Mouse (Mus musculus) ES-E14 (cell line): ENCODE measurements around the gene Cox18. TPM values are rescaled to one million over a fixed set of nuclear protein-coding genes. Genes with fewer than 3 reads are reported as not detected.
"Not testable (repeated sequence)": the region's sequence is repeated elsewhere in the genome, so short reads cannot be mapped to it uniquely, and the experiment has no call there.

Experiments used
- DNase-seq: peaks from one replicate; pipeline ENCODE4 v3.0.0-alpha.2; 2013; ENCODE audit warnings: low read depth, low spot score
- H3K27ac ChIP-seq: 2 replicates; pipeline ENCODE4 v1.5.1; 2012; ENCODE audit warnings: low read depth, mild to moderate bottlenecking, low read length, moderate library complexity, mixed read lengths; ENCODE audit not compliant: poor library complexity, insufficient read depth, severe bottlenecking
- H3K36me3 ChIP-seq: 2 replicates; pipeline ENCODE4 v1.6.1; 2012; ENCODE audit warnings: mild to moderate bottlenecking, low read length, moderate library complexity, mixed read lengths; ENCODE audit not compliant: control insufficient read depth, poor library complexity, insufficient read depth, severe bottlenecking
- H3K4me1 ChIP-seq, 2 experiments: fragments of 150-350 bp in 1 of 2; sonication (generic) in 1 of 2; 2 replicates each; pipeline ENCODE4 v1.6.1; 2012; ENCODE audit warnings: low read length in 2 of 2, mild to moderate bottlenecking in 1 of 2, mixed read lengths in 1 of 2; ENCODE audit not compliant: control insufficient read depth in 2 of 2, insufficient read depth in 2 of 2, poor library complexity in 1 of 2
- H3K4me3 ChIP-seq, 2 experiments: fragments of 150-350 bp in 1 of 2; sonication (generic) in 1 of 2; 2 replicates each; pipeline ENCODE4 v1.5.1; 2012; ENCODE audit warnings: low read length in 2 of 2, low read depth in 1 of 2, mild to moderate bottlenecking in 1 of 2, mixed read lengths in 1 of 2; ENCODE audit not compliant: insufficient read depth in 1 of 2, poor library complexity in 1 of 2, severe bottlenecking in 1 of 2
- H3K9ac ChIP-seq: 2 replicates; pipeline ENCODE4 v1.6.1; 2012; ENCODE audit warnings: low read depth, mild to moderate bottlenecking, low read length, mixed read lengths; ENCODE audit not compliant: poor library complexity, insufficient read depth, severe bottlenecking
- H3K9me3 ChIP-seq: fragments of 150-350 bp; sonication (generic); 2 replicates; pipeline ENCODE4 v1.6.1; 2012; ENCODE audit warnings: low read depth, mild to moderate bottlenecking, low read length; ENCODE audit not compliant: control insufficient read depth, insufficient read depth
- CHD2 ChIP-seq: IDR thresholded peaks from 2 replicates; pipeline ENCODE4 v1.6.1; 2014; ENCODE audit warnings: mild to moderate bottlenecking, low read depth, low read length, inconsistent platforms
- HCFC1 ChIP-seq: IDR thresholded peaks from 2 replicates; pipeline ENCODE4 v1.6.1; 2012; ENCODE audit warnings: low read length, inconsistent platforms, borderline replicate concordance; ENCODE audit not compliant: insufficient read depth
- MAFK ChIP-seq: IDR thresholded peaks from 2 replicates; pipeline ENCODE4 v1.6.1; 2014; ENCODE audit warnings: mild to moderate bottlenecking, low read depth, low read length, inconsistent platforms; ENCODE audit not compliant: insufficient read depth
- ZC3H11A ChIP-seq: IDR thresholded peaks from 2 replicates; pipeline ENCODE4 v1.6.1; 2012; ENCODE audit warnings: low read depth, mild to moderate bottlenecking, inconsistent platforms, low read length, borderline replicate concordance
- ZNF384 ChIP-seq: IDR thresholded peaks from 2 replicates; pipeline ENCODE4 v1.6.1; 2012; ENCODE audit warnings: low read depth, low read length, inconsistent platforms
- in situ Hi-C, 2 experiments: fragments of 600-800 bp; cut with MboI; formaldehyde crosslinking; loops; one replicate each; pipeline ENCODE4 v1.15.1; 2025; ENCODE audit warnings: low sequenced_read_pairs in 2 of 2, inconsistent platforms in 1 of 2; ENCODE audit not compliant: unreplicated experiment in 2 of 2
- total RNA-seq: library from RNA; depleted of rRNA; stranded (reverse); fragments of 300-350 nt; gene quantifications from 2 replicates; pipeline ENCODE4 v1.2.3, GENCODE M21; 2012; rRNA removed

The Cox18 gene
- total RNA-seq: 38.1 and 46.4 TPM in 2 replicates

GRCm38 (mm10) chr5:90223534-90224381, at the start of gene Cox18:
Cox18 (minus strand) TSS chr5:90224001.
- peaks cover 9% of the 10 kb centered on the region for H3K36me3 ChIP-seq
- H3K4me1 ChIP-seq: 0 out of 4 replicates have a peak, but pooled peaks cover 0 to 2% of the 10 kb centered on the region in 2 experiments
- H3K27ac ChIP-seq: peak within 1 kb of the TSS; percentile 83
- in situ Hi-C loops: loop anchor here in 1 of 2 experiments (10.0 to 25.0 kb wide), 3 partner anchors 141 to 689 kb away; partner anchors contain the start of genes Ankrd17, Cxcl2 and Gm9958
- H3K9ac ChIP-seq: peak within 1 kb of the TSS; percentile 98
- peak within 1 kb of the TSS; percentile 79 to 96 for H3K4me3 ChIP-seq
- no peaks in the 10 kb centered on the region for H3K9me3 ChIP-seq
- TF ChIP-seq MAFK (peak; percentile 72), ZNF384 (peak; percentile 49), HCFC1 (peak; percentile 75), CHD2 (peak; percentile 37; the same call in 1 of the 2 replicates), ZC3H11A (0 out of 2 replicates have a peak, but pooled peaks have one; percentile 14)
- peak; percentile 97 for DNase-seq

DNA sequence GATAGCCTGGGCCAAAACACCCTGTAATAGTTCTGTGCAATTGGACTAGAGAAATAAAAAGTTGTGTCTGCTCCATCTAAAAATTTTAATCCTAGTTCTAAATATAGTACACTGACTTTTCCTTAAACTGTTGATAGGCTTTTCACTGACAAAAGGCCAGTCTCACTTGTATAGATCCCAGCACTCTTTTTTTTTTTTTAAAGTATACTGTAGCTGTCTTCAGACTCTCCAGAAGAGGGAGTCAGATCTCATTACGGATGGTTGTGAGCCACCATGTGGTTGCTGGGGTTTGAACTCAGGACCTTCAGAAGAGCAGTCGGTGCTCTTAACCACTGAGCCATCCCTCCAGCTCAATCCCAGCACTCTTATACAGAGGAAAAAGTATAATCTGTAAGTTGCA, 38.4 kb upstream of the Cox18 start:
- H3K4me1 ChIP-seq, H3K9me3 ChIP-seq, H3K27ac ChIP-seq, H3K36me3 ChIP-seq, H3K9ac ChIP-seq, in situ Hi-C loops, H3K4me3 ChIP-seq, DNase-seq: not testable (repeated sequence)
- peak; percentile 84; the same call in 1 of the 2 replicates for TF ChIP-seq ZNF384

DNA sequence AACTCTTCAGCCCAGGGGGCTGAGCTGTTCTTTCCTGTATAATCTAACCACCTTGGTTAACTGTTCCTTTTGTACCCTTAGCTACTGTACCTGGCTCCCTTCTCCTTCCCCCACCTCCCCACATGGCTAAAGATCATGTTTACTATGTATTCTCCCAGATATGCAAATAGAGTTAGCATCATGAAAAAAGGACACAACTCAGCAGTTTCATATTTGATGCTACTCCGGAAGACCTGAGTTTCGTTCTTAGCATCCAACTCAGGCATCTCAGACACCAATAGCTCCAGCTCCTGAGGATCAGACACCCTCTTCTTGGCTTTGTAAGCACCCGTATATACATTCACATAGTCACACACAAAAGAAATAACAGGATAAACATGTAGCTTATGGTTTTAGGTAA, 33.2 kb upstream of the Cox18 start:
- Histone ChIP-seq H3K9me3 (no peaks in the 10 kb centered on the region), H3K9ac (no peak overlapping the region), H3K36me3 (peaks cover 15% of the 10 kb centered on the region), H3K4me1 (no peaks in the 10 kb centered on the region), H3K27ac (no peak overlapping the region), H3K4me3 (no peak overlapping the region)
- DNase-seq: no peak
- TF ChIP-seq ZC3H11A (no peak), ZNF384 (no peak), HCFC1 (no peak), CHD2 (no peak), MAFK (no peak)
- in situ Hi-C loops: no loop called here

DNA sequence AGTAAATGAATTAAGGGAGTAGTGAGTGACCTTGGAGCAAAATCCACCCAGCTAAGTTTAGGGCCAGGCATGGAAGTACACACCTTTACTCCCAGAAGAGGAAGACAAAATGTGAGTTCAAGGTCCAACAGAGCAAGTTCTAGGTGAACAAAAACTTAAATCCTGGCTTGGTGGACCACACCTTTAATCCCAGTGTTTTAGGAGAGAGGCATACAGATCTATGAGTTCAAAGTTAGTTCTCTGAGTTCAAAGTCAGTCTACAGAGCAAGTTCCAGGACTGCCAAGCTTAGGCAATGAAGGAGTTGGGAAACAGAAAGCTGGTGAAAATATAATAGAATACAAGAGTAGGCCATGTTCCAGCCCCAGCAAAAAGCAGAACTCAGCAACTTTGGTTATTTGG, 23.7 kb upstream of the Cox18 start:
- DNase-seq: no peak
- in situ Hi-C loops: no loop called here
- no peaks in the 10 kb centered on the region for H3K9me3 ChIP-seq
- no peak overlapping the region for H3K9ac ChIP-seq
- no peak overlapping the region; the same call in 1 of the 2 replicates for H3K27ac ChIP-seq
- H3K4me3 ChIP-seq: peak overlapping the region; percentile 10 to 33; a peak in 3 of 4 replicates
- TF ChIP-seq ZNF384 (no peak), MAFK (no peak), CHD2 (no peak), ZC3H11A (no peak)
- H3K4me1 ChIP-seq: peaks cover 0 to 5% of the 10 kb centered on the region in 2 experiments; a peak in 1 of 4 replicates
- peaks cover 32% of the 10 kb centered on the region for H3K36me3 ChIP-seq
